Mouse (Mus musculus) left cerebral cortex, postnatal 14 days (tissue): ENCODE data around the gene Adgrv1. TPM values are rescaled to one million over a fixed set of nuclear protein-coding genes. Genes with fewer than 3 reads are reported as not detected.

Source experiments
- DNase-seq, 2 experiments: peaks; one replicate each; pipeline ENCODE4 v3.0.0; 2021 to 2022; ENCODE audit warnings: low spot score in 2 of 2, mixed read lengths in 1 of 2
- intact Hi-C: fragments of 180-260 bp; cut with DNase I; formaldehyde crosslinking; loops from one replicate; pipeline ENCODE4 v1.15.1; 2025
- total RNA-seq, 2 experiments: library from RNA; stranded (reverse); gene quantifications; 2 replicates each; pipeline ENCODE4 v1.2.3; 2021

Gene Adgrv1
- total RNA-seq, 2 experiments from 2014 or later, result 1.7 to 1.8 TPM

GRCm38 (mm10) chr13:81210516-81210915, 422.4 kb downstream of the Adgrv1 start:
- intact Hi-C loops, result no loop called here

DNA sequence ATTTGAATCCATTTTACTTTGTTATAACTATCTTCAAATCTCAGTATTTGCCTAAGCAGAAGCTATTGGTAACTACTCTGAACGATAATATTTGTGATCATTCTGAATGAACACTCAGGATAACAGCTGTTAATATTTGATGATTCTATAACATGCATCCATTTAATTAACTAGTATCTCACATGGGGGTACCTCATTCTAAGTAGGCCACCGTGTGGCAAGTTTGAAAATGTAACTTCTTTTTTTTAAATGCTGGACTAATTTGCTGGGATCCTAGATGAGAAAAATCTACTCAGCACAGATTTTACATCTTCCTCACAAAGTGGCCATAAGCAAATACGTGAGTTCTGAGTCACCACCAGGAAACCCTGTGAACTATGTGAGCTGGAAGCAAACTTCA, 423.1 kb downstream of the Adgrv1 start:
- intact Hi-C loops, result no loop called here
- DNase-seq, result no peak

More at GRCm38 (mm10) chr13:81210516-81210915, 422.4 kb downstream of the Adgrv1 start:
- DNase-seq, result no peak

GRCm38 (mm10) chr13:81208106-81208613, 424.8 kb downstream of the Adgrv1 start:
- intact Hi-C loops, result no loop called here
- no peak for DNase-seq

GRCm38 (mm10) chr13:81181966-81182908, 450.7 kb downstream of the Adgrv1 start:
- intact Hi-C loops, result no loop called here
- DNase-seq, result no peak

DNA sequence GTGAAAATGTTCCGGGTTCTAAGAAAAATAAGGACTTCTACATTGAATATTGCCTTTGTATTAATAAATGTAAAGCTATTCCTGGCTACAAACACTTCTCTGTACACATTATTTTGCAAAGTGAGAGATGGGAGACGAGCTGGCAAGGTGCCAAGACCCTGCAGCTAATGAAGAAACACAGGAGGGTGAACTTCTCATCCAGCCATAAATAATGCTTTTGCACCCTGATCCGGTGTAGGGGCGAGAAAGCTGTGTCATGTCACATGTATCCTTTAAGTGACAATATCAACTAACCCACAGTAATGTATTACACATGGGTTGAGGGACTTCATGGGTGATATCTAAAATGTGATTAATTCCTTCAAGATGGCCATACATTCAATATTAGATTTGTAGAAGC, 451.5 kb downstream of the Adgrv1 start:
- no peak for DNase-seq
- intact Hi-C loops, result no loop called here

- no peak for DNase-seq
- intact Hi-C loops, result no loop called here
Measured at GRCm38 (mm10) chr13:81176820-81177219, 456.1 kb downstream of the Adgrv1 start.

GRCm38 (mm10) chr13:81176071-81176470, 456.9 kb downstream of the Adgrv1 start:
- no peak for DNase-seq
- intact Hi-C loops, result no loop called here

GRCm38 (mm10) chr13:81171115-81171514, 461.8 kb downstream of the Adgrv1 start:
- intact Hi-C loops, result no loop called here
- DNase-seq, result no peak

GRCm38 (mm10) chr13:81167450-81167849, 465.5 kb downstream of the Adgrv1 start:
- intact Hi-C loops, result no loop called here
- peak in 1 of 2 experiments; percentile 10 for DNase-seq

DNA sequence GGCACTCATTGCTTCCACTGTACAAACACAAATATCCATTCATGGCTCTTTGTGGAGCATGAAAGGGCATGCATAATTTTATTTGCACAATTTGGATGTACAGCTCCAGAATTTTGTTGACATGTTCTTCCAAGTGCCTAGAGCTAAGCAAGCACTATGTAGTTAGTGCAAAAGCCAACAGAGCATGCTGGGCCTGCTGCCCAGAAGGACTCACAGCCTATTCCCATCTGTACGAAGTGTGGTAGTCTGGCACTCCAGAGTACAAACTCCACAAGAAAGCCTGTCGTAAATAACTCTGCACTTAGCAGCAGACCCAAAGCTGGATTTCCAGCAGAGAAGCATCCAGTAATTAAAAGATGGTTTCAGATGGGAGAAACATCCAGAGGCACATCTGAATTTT, 473.1 kb downstream of the Adgrv1 start:
- intact Hi-C loops, result no loop called here
- DNase-seq, result no peak

- peak; percentile 47 to 60 for DNase-seq
- intact Hi-C loops, result loop anchor here (2.0 kb wide), 1 partner anchor 275 kb away; no protein-coding TSS in a partner anchor
Measured at GRCm38 (mm10) chr13:81155322-81155721, 477.6 kb downstream of the Adgrv1 start.

GRCm38 (mm10) chr13:81144434-81144833, 488.5 kb downstream of the Adgrv1 start:
- DNase-seq, result no peak
- intact Hi-C loops, result no loop called here

DNA sequence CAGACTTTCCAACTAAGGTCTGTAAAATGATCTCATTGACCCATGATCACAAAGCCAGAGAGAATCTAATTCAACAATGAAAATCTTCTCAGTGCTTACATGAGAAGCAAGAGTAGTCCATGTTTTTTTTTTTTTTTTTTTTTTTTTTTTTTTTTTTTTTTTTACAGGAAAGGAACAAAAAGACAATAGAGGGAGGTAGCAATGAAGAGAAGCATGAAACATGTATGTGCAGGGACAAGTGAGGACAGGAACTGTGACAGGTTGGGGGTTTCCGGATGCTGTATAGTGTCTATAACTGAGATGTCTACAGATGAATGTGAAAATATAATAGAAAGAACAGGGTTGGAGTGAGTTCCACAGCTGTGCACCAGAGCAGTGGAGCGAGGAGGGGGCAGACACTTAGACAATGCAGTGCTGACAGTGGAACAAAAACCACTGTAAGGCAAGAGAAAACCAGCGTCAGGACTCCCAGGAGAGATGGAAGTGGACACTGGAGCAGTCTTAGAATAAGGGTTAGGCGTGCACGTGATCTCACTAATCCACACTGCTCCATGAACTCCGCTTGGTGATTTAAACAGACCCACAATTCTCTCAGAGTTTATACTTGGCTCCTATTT, 490.6 kb downstream of the Adgrv1 start:
- no peak for DNase-seq
- intact Hi-C loops, result no loop called here

GRCm38 (mm10) chr13:81136652-81137422, 496.1 kb downstream of the Adgrv1 start:
- intact Hi-C loops, result no loop called here
- peak in 1 of 2 experiments; percentile 74 for DNase-seq

DNA sequence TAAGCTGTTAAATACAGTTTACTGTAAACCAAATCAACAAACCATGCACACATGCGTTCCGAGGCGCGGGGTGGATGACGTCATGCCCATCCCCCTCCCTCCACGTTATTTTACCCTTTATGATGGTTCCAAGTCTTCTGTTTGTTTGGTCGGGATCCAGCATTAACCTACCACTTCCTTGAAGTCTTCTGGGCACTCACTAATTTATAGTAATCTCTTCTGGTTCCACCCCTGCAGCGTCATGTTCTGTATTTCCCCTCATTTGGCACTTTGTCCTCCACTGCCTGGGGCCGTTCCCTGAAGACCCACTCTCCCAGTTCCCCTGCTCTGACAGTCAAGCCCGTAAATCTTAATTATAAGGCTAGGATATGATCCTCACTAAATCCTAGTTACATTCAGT, 497.0 kb downstream of the Adgrv1 start:
- intact Hi-C loops, result no loop called here
- no peak for DNase-seq

DNA sequence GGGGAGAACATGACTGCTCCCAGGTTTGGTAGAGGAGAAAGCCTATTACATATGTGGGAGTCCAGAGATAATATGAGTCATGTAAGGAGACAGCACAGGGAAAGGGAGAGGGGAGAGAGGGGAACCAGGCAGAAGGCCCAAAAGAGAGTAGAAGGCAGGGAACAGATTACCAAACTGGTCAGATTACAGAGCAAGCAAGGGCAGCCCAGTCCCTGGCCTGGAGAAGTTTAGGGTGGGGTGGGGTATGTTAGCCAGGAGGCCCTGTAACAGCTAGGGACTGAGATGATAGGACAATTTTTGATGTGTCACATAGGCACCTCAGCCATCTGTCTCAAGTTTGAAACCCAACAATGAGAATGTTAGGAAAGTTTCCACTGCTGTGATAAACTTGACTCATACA, 498.5 kb downstream of the Adgrv1 start:
- intact Hi-C loops, result no loop called here

DNA sequence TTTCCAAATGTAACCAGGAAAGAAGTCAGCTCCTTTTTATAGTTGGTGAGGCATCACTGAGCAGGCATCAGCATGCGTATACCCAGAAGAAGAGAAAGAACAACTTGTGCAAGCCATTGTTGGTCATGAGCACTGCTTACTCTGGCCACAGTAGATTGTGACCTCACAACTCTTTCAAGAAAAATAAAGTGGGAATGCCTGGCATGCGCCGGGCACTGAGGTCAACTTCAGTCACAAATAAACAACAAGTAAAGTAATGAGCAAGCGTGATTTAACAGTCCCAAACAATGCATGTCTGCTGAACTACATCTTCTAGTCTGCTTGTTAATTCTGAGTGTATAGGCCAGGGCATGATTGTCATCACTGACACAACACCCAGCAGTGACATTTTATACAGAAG, 499.6 kb downstream of the Adgrv1 start:
- intact Hi-C loops, result no loop called here
- peak in 1 of 2 experiments; percentile 6 for DNase-seq

More for the DNA sequence above, 498.5 kb downstream of the Adgrv1 start:
- DNase-seq, result no peak

DNA sequence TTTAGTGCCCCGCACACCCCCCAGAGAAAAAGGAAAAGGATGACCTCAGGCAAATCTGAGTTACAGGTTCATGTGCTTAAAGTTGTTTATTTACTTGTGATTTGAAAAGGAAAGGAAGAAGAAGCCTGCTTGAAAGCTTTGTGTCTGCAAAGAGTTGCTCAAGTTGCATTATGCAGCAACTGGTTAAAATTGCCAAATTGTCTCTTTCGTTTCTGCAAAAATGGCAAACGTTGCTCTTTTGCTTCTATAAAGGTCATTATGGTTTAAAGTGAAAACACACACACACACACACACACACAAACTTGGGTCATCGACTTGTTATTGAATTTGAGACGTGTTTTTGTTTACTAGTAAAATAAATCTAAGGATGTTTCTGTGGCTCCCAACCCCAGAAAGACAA, 500.3 kb downstream of the Adgrv1 start:
- DNase-seq, result no peak
- intact Hi-C loops, result no loop called here

DNA sequence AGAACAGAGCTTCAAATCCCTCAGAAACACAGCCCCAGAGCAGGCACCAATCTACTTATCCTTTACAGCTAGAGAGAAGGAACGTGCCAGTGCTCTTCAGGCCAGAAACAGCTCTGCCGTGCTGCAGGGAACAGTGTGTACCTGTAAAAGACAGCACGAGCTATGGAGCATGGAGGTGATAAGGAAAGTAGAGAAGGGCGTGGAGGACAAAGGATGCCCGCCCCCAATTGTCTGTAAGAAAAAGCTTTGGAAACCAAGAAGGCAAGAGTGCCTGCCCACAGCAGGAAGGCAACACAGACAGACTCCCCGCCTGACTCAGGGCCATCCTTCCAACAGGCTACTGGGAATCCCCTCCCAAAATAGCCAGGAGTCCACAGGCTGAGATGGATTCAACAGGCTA, 501.1 kb downstream of the Adgrv1 start:
- no peak for DNase-seq
- intact Hi-C loops, result no loop called here
